In genomic region chr14:34660351-34660787, GRCm38 (mm10) we compare ENCODE assay signal across 7 mouse cellular contexts. TPM values are rescaled to one million over a fixed set of nuclear protein-coding genes. Genes with fewer than 3 reads are reported as not detected.
A peak's percentile ranks its signal among the peaks of the same experiment; 100 is the strongest.
DNase-seq lines count a peak whose midpoint lies in the region; ATAC-seq lines count a peak whose summit lies in the region.

No protein-coding gene starts in this region.

- DNase-seq in kidney, postnatal 4 days = peak; percentile 18 to 36
- no peak for DNase-seq in kidney, postnatal 14 days
- DNase-seq in R1 (ENCODE audit: low read depth, low spot score) = peak; percentile 75
- peak; percentile 29 to 54 for DNase-seq in spleen, postnatal 36 days (ENCODE audit: low spot score in 2 of 2)
- DNase-seq in layer of hippocampus, postnatal 14 days (ENCODE audit: low spot score in 2 of 2) = no peak

- peak; percentile 77 for ATAC-seq in erythroid progenitor cell, adult 5-6 weeks (replicated peaks; ENCODE audit: low FRiP score, poor library complexity, severe bottlenecking)
- ATAC-seq in monocyte, adult 5-6 weeks (replicated peaks; ENCODE audit: insufficient number of reproducible peaks, low FRiP score, low TSS enrichment, poor library complexity, severe bottlenecking) = no peak

RNA-seq across cellular contexts. Expression of gene Wapl, which starts 13.4 kb away (rescaled TPM):
- 159 and 206 TPM in 2 replicates for total RNA-seq in erythroid progenitor cell, adult 5-6 weeks (2015; ENCODE audit: low replicate concordance)
- total RNA-seq in erythroid progenitor cell, adult 5-6 weeks (2017; ENCODE audit: low replicate concordance) = 289 and 355 TPM in 2 replicates
- total RNA-seq in layer of hippocampus, postnatal 14 days (2021) = 10 to 100 TPM; 46.1 to 47.0 TPM
- total RNA-seq in monocyte, adult 5-6 weeks (2017) = 153 to 163 TPM (median 159 TPM) in 3 replicates

Comparison
In these comparisons a context has a peak if more than half of its experiments do, and no peak if none do; other contexts are left out.
1. DNase-seq: peak in kidney, postnatal 4 days (2 of 2), R1 (single experiment) and spleen, postnatal 36 days (2 of 2); none in kidney, postnatal 14 days (single experiment) and layer of hippocampus, postnatal 14 days (0 of 2).